Mouse (Mus musculus) MEL (cell line): ENCODE results near the gene Gm7073. TPM values are rescaled to one million over a fixed set of nuclear protein-coding genes. Genes with fewer than 3 reads are reported as not detected.

Experiments used
- DNase-seq: peaks from one replicate; pipeline ENCODE4 v3.0.0; 2011; ENCODE audit warnings: low read depth, low spot score
- H3K27ac ChIP-seq: 2 replicates; pipeline ENCODE4 v1.5.1; 2012; ENCODE audit warnings: low read depth, mild to moderate bottlenecking, control low read depth, low read length, moderate library complexity; ENCODE audit not compliant: control insufficient read depth
- H3K27me3 ChIP-seq, 2 experiments: fragments of 150-350 bp in 1 of 2; sonication (generic) in 1 of 2; 2 replicates each; pipeline ENCODE4 v1.6.1; 2012; ENCODE audit warnings: low read length in 2 of 2, mild to moderate bottlenecking in 2 of 2, improper control_type of control experiment in 1 of 2, moderate library complexity in 1 of 2; ENCODE audit not compliant: insufficient read depth in 2 of 2, control insufficient read depth in 1 of 2
- H3K36me3 ChIP-seq, 2 experiments: 2 replicates each; pipeline ENCODE4 v1.6.1; 2012 to 2014; ENCODE audit warnings: low read length in 2 of 2, improper control_type of control experiment in 1 of 2, inconsistent platforms in 1 of 2, mild to moderate bottlenecking in 1 of 2; ENCODE audit not compliant: insufficient read depth in 2 of 2, control insufficient read depth in 1 of 2
- H3K4me1 ChIP-seq, 2 experiments: fragments of 150-350 bp in 1 of 2; sonication (generic) in 1 of 2; 2 replicates each; pipeline ENCODE4 v1.6.1; 2012; ENCODE audit warnings: low read length in 2 of 2, improper control_type of control experiment in 1 of 2, mild to moderate bottlenecking in 1 of 2; ENCODE audit not compliant: insufficient read depth in 2 of 2, control insufficient read depth in 1 of 2
- H3K4me3 ChIP-seq, 2 experiments: fragments of 150-350 bp in 1 of 2; sonication (generic) in 1 of 2; 2 replicates each; pipeline ENCODE4 v1.5.1; 2012; ENCODE audit warnings: low read depth in 2 of 2, low read length in 2 of 2, mild to moderate bottlenecking in 2 of 2, moderate library complexity in 2 of 2, control low read depth in 1 of 2, improper control_type of control experiment in 1 of 2; ENCODE audit not compliant: control insufficient read depth in 1 of 2, insufficient read depth in 1 of 2
- H3K79me2 ChIP-seq: 2 replicates; pipeline ENCODE4 v1.6.1; 2012; ENCODE audit warnings: mild to moderate bottlenecking, low read length, moderate library complexity; ENCODE audit not compliant: control insufficient read depth, poor library complexity, insufficient read depth
- H3K9ac ChIP-seq: 2 replicates; pipeline ENCODE4 v1.6.1; 2012; ENCODE audit warnings: low read depth, mild to moderate bottlenecking, control low read depth, low read length, moderate library complexity; ENCODE audit not compliant: control insufficient read depth, poor library complexity, severe bottlenecking
- H3K9me3 ChIP-seq: fragments of 150-350 bp; sonication (generic); replicated peaks from 2 replicates; pipeline ENCODE4 v1.6.1; 2012; ENCODE audit warnings: mild to moderate bottlenecking, low read length, improper control_type of control experiment, moderate library complexity; ENCODE audit not compliant: insufficient read depth
- BHLHE40 ChIP-seq: IDR thresholded peaks from 2 replicates; pipeline ENCODE4 v1.6.1; 2012; ENCODE audit warnings: low read depth, mild to moderate bottlenecking, inconsistent platforms, low read length, improper control_type of control experiment, borderline replicate concordance
- CHD1 ChIP-seq: IDR thresholded peaks from 2 replicates; pipeline ENCODE4 v1.6.1; 2012; ENCODE audit warnings: low read depth, mild to moderate bottlenecking, inconsistent platforms, low read length, improper control_type of control experiment
- CTCF ChIP-seq, 3 experiments: IDR thresholded peaks in 2 of 3; conservative IDR thresholded peaks in 1 of 3; 2 replicates each; pipeline ENCODE4 v1.5.1; 2011 to 2012; ENCODE audit warnings: low read length in 3 of 3, low read depth in 2 of 3, mild to moderate bottlenecking in 2 of 3, improper control_type of control experiment in 1 of 3, inconsistent platforms in 1 of 3, mixed read lengths in 1 of 3, moderate library complexity in 1 of 3; ENCODE audit not compliant: control insufficient read depth in 1 of 3, insufficient read depth in 1 of 3, poor library complexity in 1 of 3, severe bottlenecking in 1 of 3
- E2F4 ChIP-seq: IDR thresholded peaks from 2 replicates; pipeline ENCODE4 v1.6.1; 2011; ENCODE audit warnings: low read depth, low read length, improper control_type of control experiment, borderline replicate concordance
- EP300 ChIP-seq, 2 experiments: IDR thresholded peaks; 2 replicates each; pipeline ENCODE4 v1.6.1; 2011; ENCODE audit warnings: improper control_type of control experiment in 2 of 2, low read length in 2 of 2, low read depth in 1 of 2, mild to moderate bottlenecking in 1 of 2
- GABPA ChIP-seq: IDR thresholded peaks from 2 replicates; pipeline ENCODE4 v1.6.1; 2012; ENCODE audit warnings: low read depth, mild to moderate bottlenecking, inconsistent platforms, low read length, improper control_type of control experiment, moderate library complexity
- GATA1 ChIP-seq: IDR thresholded peaks from 2 replicates; pipeline ENCODE4 v1.6.1; 2011; ENCODE audit warnings: low read depth, low read length, improper control_type of control experiment
- HCFC1 ChIP-seq: IDR thresholded peaks from 2 replicates; pipeline ENCODE4 v1.6.1; 2012; ENCODE audit warnings: low read depth, mild to moderate bottlenecking, inconsistent platforms, low read length, improper control_type of control experiment, moderate library complexity
- MAFK ChIP-seq: IDR thresholded peaks from 2 replicates; pipeline ENCODE4 v1.6.1; 2011; ENCODE audit warnings: low read depth, mild to moderate bottlenecking, low read length, improper control_type of control experiment, borderline replicate concordance
- NELFE ChIP-seq: IDR thresholded peaks from 2 replicates; pipeline ENCODE4 v1.6.1; 2011; ENCODE audit warnings: low read depth, low read length, improper control_type of control experiment
- POLR2AphosphoS2 ChIP-seq: IDR thresholded peaks from 2 replicates; pipeline ENCODE4 v1.6.1; 2011; ENCODE audit warnings: low read length, improper control_type of control experiment
- POLR2AphosphoS5 ChIP-seq: IDR thresholded peaks from 2 replicates; pipeline ENCODE4 v1.6.1; 2012; ENCODE audit warnings: low read depth, borderline replicate concordance, mild to moderate bottlenecking, inconsistent platforms, low read length, moderate library complexity, mixed read lengths
- RAD21 ChIP-seq: IDR thresholded peaks from 2 replicates; pipeline ENCODE4 v1.6.1; 2011; ENCODE audit warnings: mild to moderate bottlenecking, low read depth, low read length, improper control_type of control experiment
- RCOR1 ChIP-seq: IDR thresholded peaks from 2 replicates; pipeline ENCODE4 v1.6.1; 2012; ENCODE audit warnings: low read depth, mild to moderate bottlenecking, inconsistent platforms, low read length, improper control_type of control experiment
- SIN3A ChIP-seq: IDR thresholded peaks from 2 replicates; pipeline ENCODE4 v1.6.1; 2012; ENCODE audit warnings: low read length, improper control_type of control experiment, inconsistent platforms
- SMC3 ChIP-seq: IDR thresholded peaks from 2 replicates; pipeline ENCODE4 v1.6.1; 2011; ENCODE audit warnings: low read depth, low read length, improper control_type of control experiment
- TCF12 ChIP-seq: IDR thresholded peaks from 2 replicates; pipeline ENCODE4 v1.6.1; 2014; ENCODE audit warnings: low read depth, mild to moderate bottlenecking, inconsistent platforms, low read length, improper control_type of control experiment, moderate library complexity
- UBTF ChIP-seq: IDR thresholded peaks from 2 replicates; pipeline ENCODE4 v1.6.1; 2012; ENCODE audit warnings: low read depth, mild to moderate bottlenecking, inconsistent platforms, low read length, improper control_type of control experiment, moderate library complexity, borderline replicate concordance; ENCODE audit not compliant: insufficient read depth
- USF2 ChIP-seq, 2 experiments: IDR thresholded peaks; 2 replicates each; pipeline ENCODE4 v1.6.1; 2011 to 2012; ENCODE audit warnings: improper control_type of control experiment in 2 of 2, low read length in 2 of 2, borderline replicate concordance in 1 of 2, inconsistent platforms in 1 of 2, low read depth in 1 of 2, mild to moderate bottlenecking in 1 of 2; ENCODE audit not compliant: insufficient read depth in 1 of 2
- ZC3H11A ChIP-seq: IDR thresholded peaks from 2 replicates; pipeline ENCODE4 v1.6.1; 2012; ENCODE audit warnings: low read depth, mild to moderate bottlenecking, inconsistent platforms, low read length, improper control_type of control experiment
- ZMIZ1 ChIP-seq: IDR thresholded peaks from 2 replicates; pipeline ENCODE4 v1.6.1; 2012; ENCODE audit warnings: low read depth, mild to moderate bottlenecking, inconsistent platforms, low read length, improper control_type of control experiment, moderate library complexity
- ZNF384 ChIP-seq: IDR thresholded peaks from 2 replicates; pipeline ENCODE4 v1.6.1; 2012; ENCODE audit warnings: low read depth, mild to moderate bottlenecking, inconsistent platforms, low read length, improper control_type of control experiment
- polyA plus RNA-seq, 2 experiments: library from polyadenylated mRNA; stranded (reverse) in 1 of 2; unstranded in 1 of 2; fragments of >175 nt in 1 of 2; fragments of >200 nt in 1 of 2; gene quantifications; 2 replicates each; pipeline versions ENCODE4 v1.2.1 to v1.2.4; 2012; ENCODE audit warnings: low replicate concordance in 2 of 2, low read depth in 1 of 2; ENCODE audit not compliant: insufficient read length in 2 of 2, insufficient read depth in 1 of 2, missing spikeins in 1 of 2
- total RNA-seq: library from RNA; depleted of rRNA; stranded (reverse); fragments of 300-350 nt; gene quantifications from 2 replicates; pipeline ENCODE4 v1.2.3, GENCODE M21; 2012

The Gm7073 gene
- total and polyA plus RNA-seq, 3 experiments, result not detected

GRCm38 (mm10) chrX:60495308-60495707 lies 43.7 kb downstream of the Gm7073 start:
- Histone ChIP-seq H3K4me1 (no peaks in the 10 kb centered on the region), H3K36me3 (no peaks in the 10 kb centered on the region), H3K79me2 (no peaks in the 10 kb centered on the region)
- no peak for TF ChIP-seq TCF12
- no peak for TF ChIP-seq MAFK
- TF ChIP-seq UBTF, result no peak
- no peak for TF ChIP-seq EP300 (IDR thresholded peaks at IDR 0.05; ENCODE audit: low read depth in 1 of 2, low read length in 2 of 2)
- no peak for TF ChIP-seq ZNF384
- no peak for TF ChIP-seq POLR2AphosphoS5
- TF ChIP-seq ZC3H11A, result no peak
- TF ChIP-seq POLR2AphosphoS2, result no peak
- no peak for TF ChIP-seq USF2 (IDR thresholded peaks at IDR 0.05; ENCODE audit: borderline replicate concordance in 1 of 2, insufficient read depth in 1 of 2, low read depth in 1 of 2, low read length in 2 of 2)
- TF ChIP-seq, all 39 proteins: peak for 0
- Histone ChIP-seq H3K27ac (no peak overlapping the region), H3K9me3 (no peaks in the 10 kb centered on the region), H3K4me3 (no peak overlapping the region), H3K27me3 (no peaks in the 10 kb centered on the region), H3K9ac (no peak overlapping the region)
- DNase-seq, result no peak

GRCm38 (mm10) chrX:60463786-60464185 lies 75.3 kb downstream of the Gm7073 start:
- Histone ChIP-seq H3K27ac (no peak overlapping the region), H3K4me3 (no peak overlapping the region), H3K79me2 (no peaks in the 10 kb centered on the region), H3K4me1 (no peaks in the 10 kb centered on the region), H3K9me3 (no peaks in the 10 kb centered on the region), H3K36me3 (no peaks in the 10 kb centered on the region), H3K27me3 (no peaks in the 10 kb centered on the region), H3K9ac (no peak overlapping the region)
- DNase-seq, result peak; percentile 24
- TF ChIP-seq RAD21 (peak; percentile 80), ZC3H11A (peak; percentile 60), SMC3 (peak; percentile 72), ZMIZ1 (no peak), CTCF (IDR thresholded peaks at IDR 0.05 in 2 of 3, conservative IDR thresholded peaks at IDR 0.05 in 1 of 3; ENCODE audit: control insufficient read depth in 1 of 3, insufficient read depth in 1 of 3, low read depth in 2 of 3, low read length in 3 of 3, poor library complexity in 1 of 3, severe bottlenecking in 1 of 3) (peak; percentile 38 to 64 (median 62)), ZNF384 (no peak), GABPA (no peak)

DNA sequence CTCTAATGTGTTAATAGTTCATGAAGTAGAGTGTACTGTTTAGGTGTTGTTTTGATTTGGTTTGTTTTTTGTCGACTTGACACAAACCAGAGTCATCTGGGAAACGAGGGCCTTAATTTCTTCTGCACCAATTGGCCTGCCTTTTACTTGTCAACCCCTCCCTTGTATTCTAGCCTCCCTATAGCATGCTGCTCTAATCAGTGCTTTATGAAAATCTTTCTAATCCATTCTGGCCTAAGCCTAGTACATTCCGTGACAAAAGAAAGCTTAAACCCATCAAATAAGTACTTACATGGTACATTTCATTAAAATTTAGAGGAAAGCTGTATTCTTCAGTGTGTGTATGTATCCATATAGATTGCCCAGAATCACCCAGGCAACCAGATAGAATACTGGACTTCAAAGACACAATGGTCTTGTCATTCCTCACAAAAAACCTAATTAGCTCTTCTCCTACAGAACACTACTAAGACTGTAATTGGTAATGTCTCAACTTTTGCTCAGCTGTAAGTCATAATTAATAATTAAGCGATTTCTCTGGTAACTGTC lies 124.4 kb downstream of the Gm7073 start:
- no peaks in the 10 kb centered on the region for H3K4me1 ChIP-seq
- no peaks in the 10 kb centered on the region for H3K79me2 ChIP-seq
- H3K27ac ChIP-seq, result no peak overlapping the region
- H3K4me3 ChIP-seq, result no peak overlapping the region
- H3K36me3 ChIP-seq, result no peaks in the 10 kb centered on the region
- no peaks in the 10 kb centered on the region for H3K9me3 ChIP-seq
- no peak for DNase-seq
- TF ChIP-seq CHD1 (no peak), SIN3A (no peak), RCOR1 (no peak), RAD21 (no peak), HCFC1 (no peak), GATA1 (no peak), NELFE (no peak), BHLHE40 (no peak), E2F4 (no peak)
- no peaks in the 10 kb centered on the region for H3K27me3 ChIP-seq
- H3K9ac ChIP-seq, result no peak overlapping the region
